Mouse (Mus musculus) B cell, adult 62 days (primary cell): Measurements from ENCODE around the gene Wfdc1. TPM values are rescaled to one million over a fixed set of nuclear protein-coding genes. Genes with fewer than 3 reads are reported as not detected.

Experiments
- total RNA-seq: library from RNA; stranded (reverse); gene quantifications from 4 replicates; pipeline ENCODE4 v1.2.4, GENCODE M21; 2023

Wfdc1 gene
- total RNA-seq = not detected in 4 replicates

DNA sequence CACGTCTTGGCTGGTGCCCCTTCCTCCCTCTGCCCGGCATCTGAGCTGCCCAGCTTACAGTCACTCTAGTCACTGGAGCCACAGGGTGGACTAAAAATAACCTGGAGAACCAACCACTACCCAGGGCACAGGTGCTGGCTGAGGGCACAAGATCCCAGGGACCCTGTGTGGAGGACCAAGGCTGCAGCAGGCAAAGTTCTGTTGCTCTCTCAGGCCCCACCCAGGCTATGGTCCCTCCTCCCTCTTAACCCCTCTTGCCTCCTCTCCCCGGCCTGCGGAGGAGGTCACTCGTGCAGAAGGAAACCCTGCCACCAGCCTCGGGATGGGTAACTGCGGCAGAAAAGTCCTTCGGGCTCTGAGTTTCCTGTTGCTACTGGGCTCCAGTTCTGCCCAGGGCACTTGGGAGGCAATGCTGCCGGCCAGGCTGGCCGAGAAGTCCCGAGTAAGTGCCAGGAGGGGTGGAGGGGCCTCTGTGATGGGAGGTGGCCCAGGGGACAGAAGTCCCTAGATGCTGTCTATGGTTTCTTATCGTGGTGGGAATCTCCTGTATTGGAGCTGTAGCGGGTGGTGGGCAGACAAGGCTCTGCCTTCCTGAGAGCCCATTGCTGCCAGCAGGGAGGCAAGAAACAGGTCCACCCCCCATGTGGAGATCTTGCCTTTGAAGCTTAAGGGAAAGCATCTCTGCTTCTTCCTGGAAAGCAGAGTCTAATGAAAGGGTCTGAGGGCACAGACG lies at the start of gene Wfdc1:
TSS of gene Wfdc1 (plus strand) at position 147 of the 733 bp plus-strand sequence.

DNA sequence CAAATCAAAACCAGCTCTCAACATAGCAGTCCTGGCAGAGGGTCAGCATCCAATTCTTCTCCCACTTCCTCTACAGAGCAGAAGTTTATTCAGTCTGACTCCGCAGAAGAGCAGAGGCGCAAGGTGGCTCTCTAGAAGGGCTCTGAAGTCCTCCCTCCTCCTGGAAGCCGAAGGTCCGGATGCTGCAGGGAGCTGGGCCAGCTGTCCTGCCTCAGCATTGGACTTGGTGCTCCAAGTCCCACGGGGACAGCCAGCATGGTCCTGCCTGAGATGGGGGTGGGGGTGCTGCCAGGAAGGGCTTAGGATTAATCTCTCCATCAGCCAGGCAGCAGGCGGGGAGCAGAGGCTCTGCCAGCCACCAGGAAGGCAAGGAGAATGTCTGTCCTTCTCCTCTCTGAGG lies 30.8 kb upstream of the Wfdc1 start, which contains the start of gene Kcng4:
TSS of gene Kcng4 (minus strand) at position 303 of the 400 bp plus-strand sequence.

DNA sequence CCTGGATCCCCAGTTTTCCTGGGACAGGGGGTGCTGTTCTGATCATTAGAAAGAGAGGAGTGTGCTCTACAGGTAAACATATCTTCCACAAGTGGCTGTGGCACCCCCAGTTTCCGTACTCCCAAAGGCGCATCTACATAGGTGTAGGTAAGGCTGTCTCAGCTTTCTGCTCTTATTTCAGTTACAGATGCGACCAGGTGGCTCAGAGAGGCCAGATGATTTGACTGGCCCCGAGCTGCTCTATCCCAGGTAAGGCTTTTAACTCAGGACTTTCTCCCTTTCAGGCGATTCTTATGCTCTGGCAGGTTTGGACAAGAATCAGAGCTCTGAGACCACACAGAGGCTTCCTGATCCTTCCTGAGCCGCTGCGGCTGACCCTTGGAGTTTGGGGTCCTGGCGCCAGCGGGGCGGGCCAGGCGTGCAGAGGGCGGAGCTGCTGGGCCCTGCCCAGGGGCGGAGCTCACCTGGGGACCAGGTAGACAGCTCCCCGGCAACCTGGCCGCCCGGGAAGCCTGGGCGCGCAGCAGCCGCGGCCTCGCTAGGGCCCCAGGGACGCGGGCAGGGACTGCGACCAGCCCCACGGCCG lies 33.5 kb downstream of the Wfdc1 start, which contains the start of gene Atp2c2:
TSS of gene Atp2c2 (plus strand) at position 461 of the 586 bp plus-strand sequence.

Other genes starting within 250 kb of the Wfdc1 start
- 11.4 to 16.9 TPM (median 13.5 TPM) in 4 replicates for gene Osgin1, start 232.2 kb upstream of the Wfdc1 start, total RNA-seq
- gene Necab2, start 219.6 kb upstream of the Wfdc1 start, total RNA-seq = not detected in 4 replicates
- 0.47 to 1.1 TPM (median 0.85 TPM) in 4 replicates for gene Slc38a8, start 164.7 kb upstream of the Wfdc1 start, total RNA-seq
- gene Mbtps1, start 107.6 kb upstream of the Wfdc1 start, total RNA-seq = 116 to 135 TPM (median 122 TPM) in 4 replicates
- gene Hsdl1, start 91.2 kb upstream of the Wfdc1 start, total RNA-seq = 37.6 to 54.8 TPM (median 41.5 TPM) in 4 replicates
- not detected in 4 replicates for gene Dnaaf1, start 91.1 kb upstream of the Wfdc1 start, total RNA-seq
- gene Taf1c, start 61.1 kb upstream of the Wfdc1 start, total RNA-seq = 18.6 to 21.2 TPM (median 18.9 TPM) in 4 replicates
- gene Adad2, start 53.6 kb upstream of the Wfdc1 start, total RNA-seq = not detected in 4 replicates
- not detected in 4 replicates for gene Kcng4, start 30.7 kb upstream of the Wfdc1 start, total RNA-seq
- gene Atp2c2, start 33.6 kb downstream of the Wfdc1 start, total RNA-seq = not detected in 4 replicates
- 4.7 to 5.4 TPM (median 5.0 TPM) in 4 replicates for gene Tldc1, start 112.1 kb downstream of the Wfdc1 start, total RNA-seq
- 401 to 417 TPM (median 412 TPM) in 4 replicates for gene Cotl1, start 174.2 kb downstream of the Wfdc1 start, total RNA-seq
- 10.5 to 13.3 TPM (median 10.9 TPM) in 4 replicates for gene Klhl36, start 195.9 kb downstream of the Wfdc1 start, total RNA-seq
- gene Usp10, start 244.0 kb downstream of the Wfdc1 start, total RNA-seq = 108 to 119 TPM (median 113 TPM) in 4 replicates
- 0.50 to 19.0 TPM (median 8.6 TPM) in 3 of 4 replicates, not detected in the other for gene Gm20388, start 244.5 kb downstream of the Wfdc1 start, total RNA-seq